ENCODE assay signal across 13 mouse cellular contexts in the genomic region with DNA sequence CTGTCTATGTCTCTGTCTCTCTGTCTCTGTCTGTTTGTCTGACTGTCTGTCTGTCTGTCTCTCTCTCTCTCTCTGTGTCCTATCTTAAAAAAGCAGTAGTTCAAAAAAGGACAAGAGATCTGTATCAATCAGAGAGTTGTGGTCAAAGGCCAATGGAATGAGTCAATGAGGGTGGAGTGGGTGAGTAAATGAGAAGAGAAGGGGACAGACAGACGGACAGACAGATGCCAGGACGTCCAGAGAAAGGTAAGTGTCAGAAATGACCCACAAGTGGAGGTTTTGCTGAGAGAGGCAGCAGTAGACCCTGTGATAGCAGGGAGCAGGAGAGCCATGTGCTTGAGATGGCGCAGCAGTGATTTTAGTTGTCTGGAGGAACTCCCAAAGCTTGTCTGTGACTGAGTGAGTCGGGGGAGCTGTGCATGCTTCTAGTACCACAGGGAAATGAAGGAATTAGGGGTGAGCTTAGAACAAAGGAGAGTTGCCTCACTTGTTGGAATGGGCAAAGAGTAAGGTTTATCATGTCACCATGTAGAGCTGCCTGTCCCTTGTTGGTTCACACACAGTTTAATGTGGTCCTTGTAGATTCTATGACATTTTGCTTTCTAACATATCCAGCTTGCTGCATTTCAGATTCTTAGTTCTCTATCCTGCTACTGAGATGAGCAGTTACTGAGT. TPM values are rescaled to one million over a fixed set of nuclear protein-coding genes. Genes with fewer than 3 reads are reported as not detected.
A peak's percentile ranks its signal among the peaks of the same experiment; 100 is the strongest.
DNase-seq lines count a peak whose midpoint lies in the region; ATAC-seq and TF ChIP-seq lines count a peak whose summit lies in the region.
"Had no signal": no experiment of that assay in that cellular context is flagged by ENCODE, and none has a peak within 500 bp of the region (broad histone marks: within the 10 kb centered on the region; RNA-seq: fewer than 3 reads in every experiment).

No protein-coding gene starts in this region.

- no peaks in the 10 kb centered on the region for H3K36me3 ChIP-seq in heart, postnatal 0 days (replicated peaks; ENCODE audit: control insufficient read depth, insufficient read depth, low read length)
- H3K36me3 ChIP-seq in spleen, adult 2 months (ENCODE audit: control insufficient read depth, insufficient read depth, low read length): no peaks in the 10 kb centered on the region
- H3K36me3 ChIP-seq in stomach, embryonic 15.5 days: no peaks in the 10 kb centered on the region

- no peak for TF ChIP-seq CTCF in heart, postnatal 0 days (IDR thresholded peaks at IDR 0.05; ENCODE audit: low read depth)
- no peak for TF ChIP-seq CTCF in spleen, adult 2 months (IDR thresholded peaks at IDR 0.05; ENCODE audit: extremely low read depth, insufficient read depth, insufficient read length, insufficient replicate concordance)

- H3K4me3 ChIP-seq in heart, postnatal 0 days (ENCODE audit: low read depth, low read length): no peak overlapping the region
- H3K4me3 ChIP-seq in spleen, adult 2 months (ENCODE audit: extremely low read depth, insufficient read depth, insufficient read length): no peak overlapping the region
- no peak overlapping the region for H3K4me3 ChIP-seq in brown adipose tissue, adult 24 weeks (ENCODE audit: insufficient read depth, low read depth, low read length)
- no peak overlapping the region for H3K4me3 ChIP-seq in stomach, embryonic 15.5 days (replicated peaks)
- H3K4me3 ChIP-seq: megakaryocyte, embryonic 14.5 days had no signal

- no peak overlapping the region for H3K4me2 ChIP-seq in heart, postnatal 0 days (ENCODE audit: low read depth, low read length)
- no peak overlapping the region for H3K4me2 ChIP-seq in stomach, embryonic 15.5 days

- no peak for TF ChIP-seq POLR2A in spleen, adult 2 months (IDR thresholded peaks at IDR 0.05; ENCODE audit: low read depth, low read length)

- 56% methylated on average over 4 of the region's 4 CpGs for WGBS in heart, postnatal 0 days
- WGBS in spleen, adult 2 months: 68% methylated on average over 4 of the region's 4 CpGs
- 58% methylated on average over 4 of the region's 4 CpGs for WGBS in stomach, embryonic 15.5 days

- no peaks in the 10 kb centered on the region for H3K27me3 ChIP-seq in heart, postnatal 0 days (ENCODE audit: control insufficient read depth, insufficient read depth, low read length)
- no peaks in the 10 kb centered on the region for H3K27me3 ChIP-seq in spleen, adult 2 months (ENCODE audit: control insufficient read depth, insufficient read depth, low read length)
- no peaks in the 10 kb centered on the region for H3K27me3 ChIP-seq in stomach, embryonic 15.5 days (replicated peaks)
- H3K27me3 ChIP-seq: megakaryocyte, embryonic 14.5 days had no signal

- peak overlapping the region; percentile 44; the same call in 1 of the 2 replicates for H3K27ac ChIP-seq in heart, postnatal 0 days (ENCODE audit: low read depth)
- H3K27ac ChIP-seq in spleen, adult 2 months (ENCODE audit: insufficient read depth, low read length): peak overlapping the region; percentile 46
- H3K27ac ChIP-seq in brown adipose tissue, adult 24 weeks (replicated peaks; ENCODE audit: low read depth, low read length): peak overlapping the region; percentile 61
- peak overlapping the region; percentile 42 for H3K27ac ChIP-seq in stomach, embryonic 15.5 days

- TF ChIP-seq EP300 in heart, postnatal 0 days (IDR thresholded peaks at IDR 0.05; ENCODE audit: low read depth): no peak

- H3K4me1 ChIP-seq in heart, postnatal 0 days (ENCODE audit: control insufficient read depth, insufficient read depth): peaks cover 37% of the 10 kb centered on the region
- peaks cover 26% of the 10 kb centered on the region for H3K4me1 ChIP-seq in spleen, adult 2 months (ENCODE audit: control insufficient read depth, insufficient read depth, insufficient read length)
- H3K4me1 ChIP-seq in brown adipose tissue, adult 24 weeks (ENCODE audit: control insufficient read depth, insufficient read depth, insufficient read length, low read length): peaks cover 22% of the 10 kb centered on the region
- peaks cover 18% of the 10 kb centered on the region for H3K4me1 ChIP-seq in stomach, embryonic 15.5 days

- ATAC-seq in heart, postnatal 0 days (ENCODE audit: insufficient read depth, low read depth): no peak
- no peak for ATAC-seq in stomach, embryonic 15.5 days (ENCODE audit: insufficient read depth, low FRiP score, low read depth)

- H3K9me3 ChIP-seq in heart, postnatal 0 days (replicated peaks; ENCODE audit: control insufficient read depth, low read length): no peaks in the 10 kb centered on the region
- no peaks in the 10 kb centered on the region for H3K9me3 ChIP-seq in stomach, embryonic 15.5 days

- no peak overlapping the region for H3K9ac ChIP-seq in heart, postnatal 0 days (replicated peaks; ENCODE audit: low read depth, low read length)
- no peak overlapping the region for H3K9ac ChIP-seq in stomach, embryonic 15.5 days

- DNase-seq in heart, postnatal 0 days (ENCODE audit: low spot score): no peak
- DNase-seq in heart, postnatal 4 days: no peak
- DNase-seq in spleen, adult 2 months (ENCODE audit: low read depth in 1 of 2, low spot score in 2 of 2): no peak
- DNase-seq in spleen, postnatal 10 days (ENCODE audit: low spot score in 2 of 2): no peak
- no peak for DNase-seq in layer of hippocampus, adult 9-11 months
- DNase-seq in right cerebral cortex, adult 2 months (ENCODE audit: low spot score in 2 of 2): no peak
- DNase-seq: adrenal gland, postnatal 14 days; cerebellum, adult 11-12 months; kidney, postnatal 36 days; right cerebral cortex, postnatal 25 days had no signal

RNA-seq across cellular contexts. Expression of gene Specc1l, which starts 10.2 kb away (rescaled TPM):
- total RNA-seq in heart, postnatal 0 days (2014; rRNA removed; ENCODE audit: low replicate concordance): 23.4 and 28.5 TPM in 2 replicates
- 11.4 and 13.3 TPM in 2 replicates for polyA plus RNA-seq in heart, postnatal 0 days (2015; fragmentation: Nextera tagmentation; extraction: Ambion mirVana)
- 10 to 100 TPM; 47.6 to 48.8 TPM for total RNA-seq in heart, postnatal 4 days (2021)
- polyA plus RNA-seq in spleen, adult 2 months (2012; rRNA removed): 16.7 and 17.7 TPM in 2 replicates
- polyA plus RNA-seq in brown adipose tissue, adult 24 weeks (2012; ENCODE audit: insufficient read depth, insufficient read length, missing spikeins): 12.3 and 15.1 TPM in 2 replicates
- polyA plus RNA-seq in stomach, embryonic 15.5 days (2015; fragmentation: Nextera tagmentation; extraction: Ambion mirVana): 26.7 and 30.0 TPM in 2 replicates
